Mouse (Mus musculus) heart, embryonic 14.5 days (tissue): ENCODE data around the gene Fastkd3. TPM values are rescaled to one million over a fixed set of nuclear protein-coding genes. Genes with fewer than 3 reads are reported as not detected.
"Not testable (repeated sequence)": the region's sequence is repeated elsewhere in the genome, so short reads cannot be mapped to it uniquely, and the experiment has no call there.

Source experiments
- ATAC-seq: fragments of 200-750 bp; cut with Nextera tagmentation; 2 replicates; pipeline ENCODE4 v1.8.0; 2017; ENCODE audit warnings: low read depth, moderate TSS enrichment; ENCODE audit not compliant: insufficient number of reproducible peaks, insufficient read depth, low FRiP score
- H3K27ac ChIP-seq, 2 experiments: fragments of 200-500 bp in 1 of 2; fragments of 300-500 bp in 1 of 2; sonication (generic) in 1 of 2; replicated peaks in 1 of 2; 2 replicates each; pipeline ENCODE4 v1.5.1; 2012 to 2014; ENCODE audit warnings: low read depth in 2 of 2, low read length in 2 of 2, control low read depth in 1 of 2, mild to moderate bottlenecking in 1 of 2, mixed read lengths in 1 of 2; ENCODE audit not compliant: control insufficient read depth in 1 of 2, insufficient read depth in 1 of 2
- H3K27me3 ChIP-seq: fragments of 300-500 bp; sonication (generic); 2 replicates; pipeline ENCODE4 v1.6.1; 2014; ENCODE audit warnings: mild to moderate bottlenecking, low read length, control low read depth; ENCODE audit not compliant: control insufficient read depth, insufficient read depth
- H3K36me3 ChIP-seq: fragments of 300-500 bp; sonication (generic); 2 replicates; pipeline ENCODE4 v1.6.1; 2014; ENCODE audit warnings: mild to moderate bottlenecking, control low read depth, low read length, mixed read lengths; ENCODE audit not compliant: control insufficient read depth, insufficient read depth
- H3K4me1 ChIP-seq, 2 experiments: fragments of 200-500 bp in 1 of 2; fragments of 300-500 bp in 1 of 2; sonication (generic) in 1 of 2; 2 replicates each; pipeline ENCODE4 v1.6.1; 2012 to 2014; ENCODE audit warnings: low read length in 2 of 2, control low read depth in 1 of 2, mixed read lengths in 1 of 2; ENCODE audit not compliant: control insufficient read depth in 2 of 2, insufficient read depth in 2 of 2
- H3K4me2 ChIP-seq: fragments of 300-500 bp; sonication (generic); 2 replicates; pipeline ENCODE4 v1.6.1; 2014; ENCODE audit warnings: mild to moderate bottlenecking, low read length
- H3K4me3 ChIP-seq, 2 experiments: fragments of 200-500 bp in 1 of 2; fragments of 300-500 bp in 1 of 2; sonication (generic) in 1 of 2; 2 replicates each; pipeline ENCODE4 v1.5.1; 2012 to 2014; ENCODE audit warnings: low read length in 2 of 2, mild to moderate bottlenecking in 2 of 2, control low read depth in 1 of 2, low read depth in 1 of 2, moderate library complexity in 1 of 2; ENCODE audit not compliant: control insufficient read depth in 1 of 2, insufficient read depth in 1 of 2
- H3K9ac ChIP-seq: fragments of 300-500 bp; sonication (generic); 2 replicates; pipeline ENCODE4 v1.6.1; 2014; ENCODE audit warnings: mild to moderate bottlenecking, low read length
- H3K9me3 ChIP-seq: fragments of 300-500 bp; sonication (generic); 2 replicates; pipeline ENCODE4 v1.6.1; 2016; ENCODE audit warnings: low read length, control low read depth; ENCODE audit not compliant: control insufficient read depth
- WGBS: fragments of 180-500 bp; shearing (Covaris S2); extraction: QIAGEN DNeasy Blood & Tissue Kit; methylation state at CpG from one replicate; pipeline ENCODE4 v1.1.7; 2014; 5-methylcytosine and 5-hydroxymethylcytosine counted together
- polyA plus RNA-seq: library from polyadenylated mRNA; unstranded; fragments of >200 nt; fragmentation: Nextera tagmentation; extraction: Ambion mirVana; gene quantifications from 2 replicates; pipeline ENCODE4 v1.2.1, GENCODE M21; 2014

Gene Fastkd3
- 17.9 and 18.8 TPM in 2 replicates for polyA plus RNA-seq

GRCm38 (mm10) chr13:68581747-68582516 is at the start of gene Fastkd3, which contains the start of gene Mtrr:
Fastkd3 (plus strand) TSS chr13:68582234.
Mtrr (minus strand) TSS chr13:68582149.
- H3K27me3 ChIP-seq: no peaks in the 10 kb centered on the region
- peaks cover 61% of the 10 kb centered on the region for H3K36me3 ChIP-seq
- H3K4me3 ChIP-seq: peak within 1 kb of the TSS; percentile 79 to 88
- H3K4me2 ChIP-seq: peak within 1 kb of the TSS; percentile 92
- ATAC-seq: peak; percentile 99
- H3K27ac ChIP-seq: peak within 1 kb of the TSS; percentile 57 to 78
- no peaks in the 10 kb centered on the region for H3K9me3 ChIP-seq
- under 1% methylated on average over 74 of the region's 81 CpGs for WGBS
- peaks cover 0 to 17% of the 10 kb centered on the region in 2 experiments; a peak in 2 of 4 replicates for H3K4me1 ChIP-seq
- peak within 1 kb of the TSS; percentile 92 for H3K9ac ChIP-seq

GRCm38 (mm10) chr13:68553391-68553790 is 28.6 kb upstream of the Fastkd3 start:
- H3K9me3 ChIP-seq, H3K4me3 ChIP-seq, H3K27ac ChIP-seq, H3K36me3 ChIP-seq, ATAC-seq, H3K27me3 ChIP-seq, H3K4me1 ChIP-seq, H3K4me2 ChIP-seq, H3K9ac ChIP-seq: not testable (repeated sequence)
- WGBS: 15% methylated on average over 4 of the region's 6 CpGs

GRCm38 (mm10) chr13:68568110-68568509 is 13.9 kb upstream of the Fastkd3 start:
- H3K27ac ChIP-seq: no peak overlapping the region
- H3K27me3 ChIP-seq: no peaks in the 10 kb centered on the region
- 94% methylated on average over 9 of the region's 9 CpGs for WGBS
- H3K9me3 ChIP-seq: no peaks in the 10 kb centered on the region
- no peak for ATAC-seq
- H3K36me3 ChIP-seq: peaks cover 87% of the 10 kb centered on the region
- no peak overlapping the region for H3K4me3 ChIP-seq
- H3K9ac ChIP-seq: no peak overlapping the region
- H3K4me1 ChIP-seq: peaks cover 6 to 8% of the 10 kb centered on the region in 2 experiments
- no peak overlapping the region for H3K4me2 ChIP-seq

- no peak overlapping the region for H3K9ac ChIP-seq
- WGBS: 77% methylated on average over 11 of the region's 11 CpGs
- H3K27me3 ChIP-seq: no peaks in the 10 kb centered on the region
- ATAC-seq: no peak
- no peaks in the 10 kb centered on the region for H3K9me3 ChIP-seq
- H3K27ac ChIP-seq: no peak overlapping the region
- no peak overlapping the region for H3K4me2 ChIP-seq
- no peak overlapping the region for H3K4me3 ChIP-seq
- H3K36me3 ChIP-seq: peaks cover 82% of the 10 kb centered on the region
- H3K4me1 ChIP-seq: peaks cover 10 to 12% of the 10 kb centered on the region in 2 experiments
Observed at GRCm38 (mm10) chr13:68568548-68568947, 13.5 kb upstream of the Fastkd3 start.

GRCm38 (mm10) chr13:68569589-68570336 is 12.3 kb upstream of the Fastkd3 start:
- Histone ChIP-seq H3K9ac (no peak overlapping the region), H3K9me3 (no peaks in the 10 kb centered on the region), H3K36me3 (peaks cover 75% of the 10 kb centered on the region), H3K4me1 (peaks cover 14 to 24% of the 10 kb centered on the region in 2 experiments), H3K4me2 (no peak overlapping the region), H3K27ac (no peak overlapping the region), H3K4me3 (no peak overlapping the region), H3K27me3 (no peaks in the 10 kb centered on the region)
- 71% methylated on average over 17 of the region's 17 CpGs for WGBS
- ATAC-seq: no peak

- peaks cover 14 to 25% of the 10 kb centered on the region in 2 experiments for H3K4me1 ChIP-seq
- H3K36me3 ChIP-seq: peaks cover 75% of the 10 kb centered on the region
- H3K4me2 ChIP-seq: peak overlapping the region; percentile 42
- 32% methylated on average over 19 of the region's 19 CpGs for WGBS
- H3K4me3 ChIP-seq: no peak overlapping the region
- H3K9ac ChIP-seq: no peak overlapping the region
- peak overlapping the region; percentile 88 to 93 for H3K27ac ChIP-seq
- H3K27me3 ChIP-seq: no peaks in the 10 kb centered on the region
- peak; percentile 87 for ATAC-seq
- H3K9me3 ChIP-seq: no peaks in the 10 kb centered on the region
Observed at GRCm38 (mm10) chr13:68572247-68572646, 9.8 kb upstream of the Fastkd3 start.

- no peaks in the 10 kb centered on the region for H3K27me3 ChIP-seq
- peak; percentile 70 for ATAC-seq
- peaks cover 14 to 25% of the 10 kb centered on the region in 2 experiments for H3K4me1 ChIP-seq
- peak overlapping the region; percentile 44 for H3K9ac ChIP-seq
- no peak overlapping the region for H3K4me3 ChIP-seq
- WGBS: 47% methylated on average over 10 of the region's 10 CpGs
- peak overlapping the region; percentile 93 to 95 for H3K27ac ChIP-seq
- peaks cover 75% of the 10 kb centered on the region for H3K36me3 ChIP-seq
- no peaks in the 10 kb centered on the region for H3K9me3 ChIP-seq
- peak overlapping the region; percentile 42 for H3K4me2 ChIP-seq
Observed at GRCm38 (mm10) chr13:68572966-68573913, 8.8 kb upstream of the Fastkd3 start.
